Mouse (Mus musculus) heart, adult 11 months (tissue): ENCODE results near the gene Upk3b.
A peak's percentile ranks its signal among the peaks of the same experiment; 100 is the strongest.
"Not testable (repeated sequence)": the region's sequence is repeated elsewhere in the genome, so short reads cannot be mapped to it uniquely, and the experiment has no call there.

ENCODE experiments used
- DNase-seq: peaks from one replicate; pipeline ENCODE4 v3.0.0; 2022

Gene Upk3b

DNA sequence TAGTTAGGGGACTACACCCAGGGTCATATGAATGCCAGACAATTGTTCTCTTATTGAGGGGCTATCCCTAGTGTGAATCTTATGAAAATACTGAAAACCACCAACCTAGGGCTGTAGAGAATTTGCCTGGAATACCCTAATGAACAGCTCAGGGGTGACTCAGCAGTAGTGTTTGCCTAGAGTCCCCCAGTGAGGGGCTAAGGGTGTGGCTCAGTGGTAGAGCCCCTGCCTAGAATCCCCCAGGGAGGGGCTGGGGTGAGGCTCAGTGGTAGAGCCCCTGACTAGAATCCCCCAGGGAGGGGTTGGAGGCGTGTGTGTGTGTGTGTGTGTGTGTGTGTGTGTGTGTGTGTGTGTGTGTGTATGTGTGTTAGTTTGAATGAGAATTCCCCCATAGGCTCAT, 1.6 kb upstream of the Upk3b start:
- no peak for DNase-seq

DNA sequence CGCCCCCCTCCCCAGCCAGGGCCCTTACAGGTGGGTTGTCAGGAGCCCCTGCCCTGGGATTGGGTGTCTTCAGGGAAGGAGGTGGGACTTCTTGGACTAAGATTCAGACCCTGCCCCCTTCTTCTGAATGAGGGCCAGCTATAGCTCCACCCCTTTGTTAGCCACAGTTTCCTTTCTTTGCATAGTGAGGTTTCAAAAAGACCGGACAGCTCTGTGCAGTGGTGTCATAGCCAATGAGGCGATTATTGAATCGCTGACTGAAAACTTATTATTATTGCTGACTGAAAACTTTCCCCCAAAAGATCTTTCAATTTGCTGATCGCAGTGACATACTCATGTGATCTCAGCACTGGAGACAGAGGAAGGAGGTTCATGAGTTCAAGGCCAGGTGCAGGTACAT, 1.9 kb downstream of the Upk3b start:
- no peak for DNase-seq

GRCm38 (mm10) chr5:136041260-136041659, 3.0 kb downstream of the Upk3b start:
- no peak for DNase-seq

DNA sequence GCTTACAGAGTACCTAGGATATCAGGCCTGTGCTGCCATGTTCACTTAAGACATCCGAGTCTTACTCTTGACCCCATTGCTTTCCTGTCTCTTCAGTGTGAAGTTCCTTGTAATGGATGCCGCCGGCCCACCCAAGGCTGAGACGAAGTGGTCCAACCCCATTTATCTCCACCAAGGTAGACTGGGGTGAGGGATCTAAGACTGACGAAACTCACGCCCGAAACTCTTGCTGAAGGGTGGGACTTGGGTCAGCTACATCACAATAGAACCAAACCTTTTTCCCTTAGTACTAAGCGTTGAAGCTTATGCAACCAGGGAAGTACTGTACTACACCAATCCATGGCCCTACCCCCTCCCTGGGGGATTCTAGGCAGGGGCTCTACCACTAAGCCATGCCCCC, 3.4 kb downstream of the Upk3b start:
- no peak for DNase-seq

DNA sequence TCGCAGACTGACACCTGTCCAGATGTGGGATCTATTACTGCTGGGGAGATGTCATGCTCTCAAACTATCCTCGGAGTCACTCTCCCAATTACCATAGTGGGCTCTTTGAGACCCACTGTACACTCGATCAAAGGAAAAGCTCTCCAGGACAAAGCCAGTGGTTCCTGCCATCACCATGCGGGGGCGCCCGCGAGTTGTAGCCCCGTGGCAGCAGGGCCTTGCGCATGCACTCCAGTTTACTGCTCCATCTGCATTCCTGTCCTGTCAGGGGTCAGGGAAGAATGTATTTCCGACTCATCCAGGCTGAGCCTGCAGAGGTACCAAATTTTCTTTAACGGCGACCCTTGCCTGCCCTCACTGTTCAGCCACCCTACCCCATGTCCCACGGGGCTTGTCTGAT, 6.6 kb downstream of the Upk3b start:
- no peak for DNase-seq

GRCm38 (mm10) chr5:136045408-136045807, 7.1 kb downstream of the Upk3b start:
- no peak for DNase-seq

DNA sequence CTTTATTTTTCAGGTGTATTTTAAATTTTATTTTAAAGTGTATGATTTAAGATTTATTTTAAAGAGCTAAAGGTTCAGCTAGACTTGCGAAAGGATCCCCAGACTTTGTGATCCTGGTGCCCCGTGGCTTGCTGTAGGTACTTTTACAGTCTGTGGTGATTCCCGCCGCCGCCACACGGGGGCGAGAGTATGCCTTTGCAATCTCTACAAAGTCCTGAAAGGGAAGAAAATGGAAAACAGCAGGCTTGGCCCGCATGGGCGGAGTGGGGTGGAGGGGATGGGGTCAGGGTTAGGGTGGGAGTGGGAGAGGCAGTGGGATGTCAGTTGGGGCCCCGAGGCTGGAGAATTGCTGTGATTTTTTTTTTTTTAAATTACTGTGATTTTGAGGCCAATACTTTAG, 7.7 kb downstream of the Upk3b start:
- peak; percentile 94 for DNase-seq

- DNase-seq = not testable (repeated sequence)
Observed at GRCm38 (mm10) chr5:136048541-136048940, 10.2 kb downstream of the Upk3b start.

GRCm38 (mm10) chr5:136049926-136050325, 11.6 kb downstream of the Upk3b start:
- DNase-seq = no peak

- DNase-seq = peak; percentile 96
Observed at GRCm38 (mm10) chr5:136051231-136052085, 13.2 kb downstream of the Upk3b start.

DNA sequence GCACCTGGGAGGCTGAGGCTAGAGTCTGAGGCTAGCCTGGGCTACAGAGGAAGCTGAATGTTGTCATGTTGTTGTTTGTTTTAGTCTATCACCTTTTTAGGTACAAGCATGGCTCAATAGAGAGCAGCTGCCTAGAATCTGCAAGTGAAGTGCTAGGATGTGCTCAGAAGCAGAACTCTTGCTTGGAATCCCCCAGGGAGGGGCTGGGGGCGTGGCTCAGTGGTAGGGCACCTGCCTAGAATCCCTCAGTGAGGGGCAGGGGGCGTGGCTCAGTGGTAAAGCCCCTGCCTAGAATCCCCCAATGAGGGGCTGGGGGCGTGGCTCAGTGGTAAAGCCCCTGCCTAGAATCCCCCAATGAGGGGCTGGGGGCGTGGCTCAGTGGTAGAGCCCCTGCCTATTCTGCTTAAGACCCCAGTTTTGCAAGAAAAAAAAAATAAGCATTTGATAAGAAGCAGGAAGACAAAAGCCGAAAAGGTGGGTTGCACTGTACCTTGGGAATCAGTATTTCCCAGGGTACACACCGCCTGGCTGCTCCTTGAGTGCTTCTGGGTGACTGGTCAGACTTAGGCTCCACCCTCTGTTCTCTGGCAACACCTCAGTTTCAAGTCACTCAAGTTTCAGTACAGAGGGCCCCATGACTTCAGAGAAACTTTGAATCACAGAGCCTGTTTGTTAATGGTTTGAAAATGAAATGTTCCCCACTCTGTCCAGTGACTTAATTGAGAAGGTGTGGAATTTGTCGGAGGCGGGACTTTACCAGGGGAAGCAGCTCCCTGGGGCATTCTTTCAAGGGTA, 14.8 kb downstream of the Upk3b start:
- no peak for DNase-seq

GRCm38 (mm10) chr5:136054301-136055077, 16.2 kb downstream of the Upk3b start, which contains the start of gene Upk3bl:
TSS of gene Upk3bl (plus strand) at chr5:136054492.
- no peak for DNase-seq

DNA sequence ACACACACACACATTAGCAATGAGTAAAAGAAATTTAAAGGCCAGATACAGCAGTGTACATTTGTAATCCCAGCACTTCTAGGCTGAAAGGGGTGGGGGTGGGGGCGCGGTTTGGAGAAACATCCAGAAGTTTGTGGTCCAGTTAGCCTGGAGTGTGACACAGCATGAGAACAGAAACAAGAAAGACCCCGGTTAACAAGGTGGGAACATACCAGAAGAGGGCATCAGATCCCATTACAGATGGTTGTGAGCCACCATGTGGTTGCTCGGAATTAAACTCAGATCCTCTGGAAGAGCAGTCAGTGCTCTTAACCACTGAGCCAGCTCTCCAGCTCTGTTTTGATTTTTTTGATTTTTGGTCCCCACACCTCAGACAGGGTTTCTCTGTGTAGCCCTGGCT, 17.8 kb downstream of the Upk3b start:
- DNase-seq = no peak

DNA sequence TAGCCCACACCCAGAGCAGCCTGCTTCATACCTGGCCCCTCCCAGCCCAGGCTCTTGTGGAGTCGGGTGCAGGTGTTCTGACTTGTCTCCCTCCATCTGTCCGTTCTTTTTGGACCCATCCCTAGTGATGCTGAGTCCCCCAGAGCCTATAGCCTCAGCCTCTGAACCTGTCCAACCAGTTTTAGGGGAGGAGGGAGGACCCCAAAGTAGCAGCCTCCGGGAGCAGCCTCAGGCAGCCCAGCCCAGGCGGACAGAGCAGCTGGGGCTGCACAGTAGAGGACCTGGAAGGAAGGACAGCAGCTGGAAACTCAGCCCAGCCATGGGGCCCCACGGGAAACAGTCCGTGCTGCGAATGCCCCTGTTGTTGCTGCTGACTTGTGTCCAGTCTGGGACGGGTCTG, 18.8 kb downstream of the Upk3b start:
- DNase-seq = no peak

DNA sequence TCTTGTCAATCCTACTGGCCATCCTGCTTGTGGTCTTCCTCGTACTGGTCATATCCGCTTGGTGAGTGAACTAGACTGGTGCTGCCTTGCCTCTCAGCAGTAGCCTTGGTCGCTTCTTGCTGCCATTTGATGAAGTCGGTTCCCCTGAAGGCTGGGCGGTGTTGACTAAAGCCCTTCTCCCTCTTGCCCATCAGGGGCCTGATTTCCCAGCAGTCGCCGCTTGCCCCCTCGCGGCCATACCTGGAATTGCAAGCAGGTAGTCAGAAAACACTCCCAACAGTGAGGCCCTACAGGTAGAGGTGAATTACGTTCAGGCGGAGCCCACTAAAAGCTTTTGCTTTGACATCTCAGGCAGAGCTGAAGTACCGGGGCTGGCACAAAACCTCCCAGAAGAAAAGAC, 23.3 kb downstream of the Upk3b start:
- DNase-seq = peak; percentile 96

DNA sequence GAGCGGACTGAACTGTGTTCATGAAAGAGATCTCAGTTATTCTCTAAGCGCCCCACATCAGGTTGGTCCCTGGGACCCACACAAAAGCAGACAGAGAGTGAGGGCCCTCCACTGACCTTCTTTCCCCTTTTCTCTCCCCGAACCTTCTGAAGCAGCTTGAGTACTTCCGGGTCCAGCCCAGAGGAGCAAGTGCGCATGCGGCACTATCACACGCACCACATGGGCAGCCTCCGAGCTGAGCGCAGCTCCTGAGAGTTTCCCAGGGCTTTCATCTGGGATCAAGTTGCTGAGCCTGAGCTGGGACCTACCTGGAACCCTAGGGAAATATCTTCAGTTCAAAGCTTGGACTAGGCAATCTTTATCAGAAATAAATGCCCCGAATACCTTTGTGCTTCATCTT, 25.6 kb downstream of the Upk3b start:
- DNase-seq = no peak

- DNase-seq = peak; percentile 89
Observed at GRCm38 (mm10) chr5:136066404-136067148, 28.3 kb downstream of the Upk3b start.

DNA sequence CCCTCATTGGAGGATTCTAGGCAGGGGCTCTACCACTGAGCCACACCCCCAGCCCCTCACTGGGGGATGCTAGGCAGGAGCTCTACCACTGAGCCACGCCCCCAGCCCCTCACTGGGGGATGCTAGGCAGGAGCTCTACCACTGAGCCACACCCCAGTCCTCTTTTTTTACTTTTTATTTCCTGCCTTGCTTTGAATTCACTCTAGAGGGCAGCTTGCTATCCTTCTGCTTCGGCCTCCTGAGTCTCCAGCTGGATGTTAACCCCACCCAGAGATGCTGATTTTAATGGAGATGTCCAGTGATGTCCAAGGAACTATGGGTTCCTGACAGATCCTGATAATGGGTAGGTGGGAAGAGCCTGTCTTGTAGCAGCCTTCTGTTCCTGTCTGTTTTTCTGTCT, 31.1 kb downstream of the Upk3b start:
- DNase-seq = no peak

DNA sequence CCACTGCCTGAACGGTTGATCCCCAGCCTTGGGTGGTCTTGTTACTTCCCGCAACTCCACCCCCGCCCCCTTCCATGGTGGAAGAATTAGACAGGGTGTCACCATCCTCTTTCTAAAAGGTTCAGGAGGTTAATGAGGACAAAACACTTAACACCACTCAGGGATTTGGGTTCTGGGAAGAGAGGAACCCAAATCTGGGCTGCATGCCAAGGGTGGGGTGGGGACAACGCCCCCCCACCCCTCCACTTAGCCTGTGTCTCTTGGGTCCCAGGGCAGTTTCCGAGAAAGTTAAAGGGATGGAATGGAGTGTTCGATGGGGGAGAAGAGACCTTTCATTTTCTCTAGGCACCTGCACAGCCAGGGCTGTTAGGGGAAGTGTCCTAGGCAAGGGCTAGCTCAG, 34.8 kb downstream of the Upk3b start:
- DNase-seq = no peak

GRCm38 (mm10) chr5:136073526-136073925, 35.2 kb downstream of the Upk3b start:
- no peak for DNase-seq

- no peak for DNase-seq
Observed at GRCm38 (mm10) chr5:136075076-136075475, 36.8 kb downstream of the Upk3b start.

- DNase-seq = no peak
Observed at GRCm38 (mm10) chr5:136076284-136076683, 38.0 kb downstream of the Upk3b start.
